Comparison of ENCODE assay signal across 26 mouse cellular contexts in the genomic region with DNA sequence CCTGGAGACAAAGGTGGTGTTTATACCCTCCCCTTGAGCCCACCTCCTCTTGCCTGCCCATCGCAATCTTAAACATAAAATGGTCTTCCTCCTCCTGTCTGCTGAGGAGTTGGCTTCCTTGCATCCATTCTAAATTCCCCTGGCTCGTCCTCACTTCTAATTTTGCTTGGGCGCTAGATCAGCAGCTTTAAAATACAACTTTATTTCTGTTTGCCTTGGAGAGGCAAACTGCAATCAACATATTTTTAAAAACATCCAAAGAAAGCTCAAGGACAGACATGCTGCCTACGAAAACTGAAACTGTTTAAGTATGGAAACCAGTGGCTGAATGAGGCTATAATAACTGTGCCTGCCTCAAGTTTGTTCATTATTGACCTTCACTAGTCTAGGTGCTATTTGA.
"Had no signal": no experiment of that assay in that cellular context is flagged by ENCODE, and none has a peak within 500 bp of the region (broad histone marks: within the 10 kb centered on the region; RNA-seq: fewer than 3 reads in every experiment).

No protein-coding gene starts in this region.

- H3K36me3 ChIP-seq: heart, embryonic 10.5 days; heart, embryonic 12.5 days; liver, embryonic 12.5 days had no signal

- H3K27me3 ChIP-seq: heart, embryonic 12.5 days; hindbrain, embryonic 13.5 days; hindbrain, embryonic 15.5 days; kidney, embryonic 15.5 days; limb, embryonic 13.5 days; limb, embryonic 15.5 days; liver, embryonic 12.5 days had no signal

- H3K27ac ChIP-seq: gastrocnemius, adult 2 months; heart, embryonic 10.5 days; hindbrain, embryonic 13.5 days; hindbrain, embryonic 15.5 days; hindbrain, postnatal 0 days; kidney, embryonic 15.5 days; kidney, postnatal 0 days; limb, embryonic 13.5 days; limb, embryonic 15.5 days; liver, embryonic 12.5 days; liver, embryonic 14.5 days had no signal

- DNase-seq: gastrocnemius, adult 2 months; gastrocnemius, postnatal 10 days; gastrocnemius, postnatal 25 days; heart, adult 18-20 months; heart, postnatal 14 days; heart, postnatal 36 days; kidney, adult 11 months; kidney, adult 2 months; kidney, adult 9 months; kidney, postnatal 14 days; kidney, postnatal 36 days; layer of hippocampus, adult 9-11 months; layer of hippocampus, postnatal 36 days; left cerebral cortex, postnatal 4 days had no signal

- H3K4me3 ChIP-seq: gastrocnemius, adult 2 months; heart, embryonic 10.5 days; heart, embryonic 12.5 days; hindbrain, embryonic 13.5 days; hindbrain, embryonic 15.5 days; kidney, embryonic 15.5 days; limb, embryonic 13.5 days; limb, embryonic 15.5 days; liver, embryonic 12.5 days had no signal

- H3K4me1 ChIP-seq: heart, embryonic 10.5 days; heart, embryonic 12.5 days; hindbrain, embryonic 13.5 days; hindbrain, embryonic 15.5 days; kidney, embryonic 15.5 days; limb, embryonic 13.5 days; limb, embryonic 15.5 days; liver, embryonic 12.5 days had no signal

- ATAC-seq: hindbrain, postnatal 0 days; intestine, embryonic 16.5 days; liver, embryonic 12.5 days had no signal
